Mouse (Mus musculus) kidney, embryonic 15.5 days (tissue): ENCODE results near the gene Apela. TPM values are rescaled to one million over a fixed set of nuclear protein-coding genes. Genes with fewer than 3 reads are reported as not detected.
"Not testable (repeated sequence)": the region's sequence is repeated elsewhere in the genome, so short reads cannot be mapped to it uniquely, and the experiment has no call there.

ENCODE experiments used
- ATAC-seq: fragments of 200-750 bp; cut with Nextera tagmentation; replicated peaks from 2 replicates; pipeline ENCODE4 v1.8.0; 2017; ENCODE audit warnings: moderate TSS enrichment; ENCODE audit not compliant: low FRiP score
- H3K27ac ChIP-seq: fragments of 300-500 bp; sonication (generic); 2 replicates; pipeline ENCODE4 v1.5.1; 2015; ENCODE audit warnings: mild to moderate bottlenecking, inconsistent platforms
- H3K27me3 ChIP-seq: fragments of 300-500 bp; sonication (generic); 2 replicates; pipeline ENCODE4 v1.6.1; 2015; ENCODE audit warnings: inconsistent platforms
- H3K36me3 ChIP-seq: fragments of 300-500 bp; sonication (generic); 2 replicates; pipeline ENCODE4 v1.6.1; 2015; ENCODE audit warnings: inconsistent platforms
- H3K4me1 ChIP-seq: fragments of 300-500 bp; sonication (generic); 2 replicates; pipeline ENCODE4 v1.6.1; 2015; ENCODE audit warnings: inconsistent platforms
- H3K4me2 ChIP-seq: fragments of 300-500 bp; sonication (generic); 2 replicates; pipeline ENCODE4 v1.6.1; 2015; ENCODE audit warnings: moderate library complexity, mild to moderate bottlenecking, inconsistent platforms
- H3K4me3 ChIP-seq: fragments of 300-500 bp; sonication (generic); replicated peaks from 2 replicates; pipeline ENCODE4 v1.5.1; 2015; ENCODE audit warnings: mild to moderate bottlenecking, inconsistent platforms
- H3K9ac ChIP-seq: fragments of 300-500 bp; sonication (generic); 2 replicates; pipeline ENCODE4 v1.6.1; 2015; ENCODE audit warnings: mild to moderate bottlenecking, inconsistent platforms
- H3K9me3 ChIP-seq: fragments of 300-500 bp; sonication (generic); replicated peaks from 2 replicates; pipeline ENCODE4 v1.6.1; 2016; ENCODE audit warnings: inconsistent platforms
- WGBS: fragments of 180-500 bp; shearing (Covaris S2); methylation state at CpG from one replicate; pipeline ENCODE4 v1.1.7; 2015; ENCODE audit warnings: mixed read lengths; 5-methylcytosine and 5-hydroxymethylcytosine counted together
- polyA plus RNA-seq: library from polyadenylated mRNA; unstranded; fragments of >200 nt; fragmentation: Nextera tagmentation; extraction: Ambion mirVana; gene quantifications from 2 replicates; pipeline ENCODE4 v1.2.1, GENCODE M21; 2015

Apela gene
- polyA plus RNA-seq, 1 experiment from 2014 or later = 10.3 TPM

DNA sequence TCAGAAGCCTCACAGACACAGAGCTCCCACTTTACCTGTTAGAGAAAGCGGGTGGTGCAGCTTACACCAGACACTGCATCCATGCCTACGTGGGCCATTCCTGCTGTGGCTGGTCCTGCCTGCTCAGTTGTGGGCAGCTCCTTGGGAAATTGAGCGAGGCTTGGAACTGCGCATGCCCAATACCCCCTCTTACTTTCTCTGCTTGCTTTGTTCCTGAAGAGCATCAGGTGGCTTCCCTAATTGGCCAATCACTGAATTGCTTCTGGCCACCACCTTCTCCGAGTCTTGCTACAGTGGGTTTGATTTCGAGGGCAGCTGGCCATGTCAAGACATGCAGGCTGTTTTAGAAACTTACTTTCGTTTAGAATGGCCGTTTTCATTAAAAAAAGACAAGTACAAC, 18.7 kb downstream of the Apela start, which contains the start of the genes Trim61 and Trim60:
Gene Trim61, minus strand, starts transcription at position 101 of the 400 bp plus-strand sequence.
Gene Trim60, minus strand, starts transcription at position 162 of the 400 bp plus-strand sequence.
- Histone ChIP-seq H3K9ac (no peak within 1 kb of the TSS), H3K27ac (no peak within 1 kb of the TSS), H3K9me3 (no peaks in the 10 kb centered on the region), H3K27me3 (no peaks in the 10 kb centered on the region), H3K4me1 (no peaks in the 10 kb centered on the region), H3K4me3 (no peak within 1 kb of the TSS), H3K36me3 (no peaks in the 10 kb centered on the region), H3K4me2 (no peak within 1 kb of the TSS)
- 89% methylated on average over 8 of the region's 8 CpGs for WGBS
- no peak for ATAC-seq

DNA sequence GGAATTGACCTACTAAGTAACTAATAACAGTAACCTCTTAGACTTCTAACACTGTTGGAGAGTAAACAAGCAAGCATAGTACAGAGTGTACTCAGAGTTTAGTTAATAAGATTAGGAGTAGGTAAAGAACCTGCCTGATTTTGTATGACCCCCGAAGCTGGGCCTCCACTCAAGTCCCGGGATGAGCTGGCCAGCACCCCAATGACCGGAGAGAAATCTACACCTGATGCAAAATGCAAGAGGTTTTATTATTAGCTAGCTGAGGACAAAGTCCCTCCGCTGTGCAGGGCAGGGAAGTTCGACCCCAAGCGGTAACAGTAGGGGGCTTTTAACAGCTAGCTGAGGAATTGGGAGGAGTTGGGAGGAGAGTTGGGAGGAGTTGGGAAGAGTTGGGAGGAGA, 29.5 kb downstream of the Apela start:
- H3K9me3 ChIP-seq, H3K4me1 ChIP-seq, H3K4me3 ChIP-seq, H3K36me3 ChIP-seq, H3K27me3 ChIP-seq, ATAC-seq, H3K4me2 ChIP-seq, H3K9ac ChIP-seq, H3K27ac ChIP-seq: not testable (repeated sequence)
- 76% methylated on average over 6 of the region's 6 CpGs for whole genome bisulfite sequencing

DNA sequence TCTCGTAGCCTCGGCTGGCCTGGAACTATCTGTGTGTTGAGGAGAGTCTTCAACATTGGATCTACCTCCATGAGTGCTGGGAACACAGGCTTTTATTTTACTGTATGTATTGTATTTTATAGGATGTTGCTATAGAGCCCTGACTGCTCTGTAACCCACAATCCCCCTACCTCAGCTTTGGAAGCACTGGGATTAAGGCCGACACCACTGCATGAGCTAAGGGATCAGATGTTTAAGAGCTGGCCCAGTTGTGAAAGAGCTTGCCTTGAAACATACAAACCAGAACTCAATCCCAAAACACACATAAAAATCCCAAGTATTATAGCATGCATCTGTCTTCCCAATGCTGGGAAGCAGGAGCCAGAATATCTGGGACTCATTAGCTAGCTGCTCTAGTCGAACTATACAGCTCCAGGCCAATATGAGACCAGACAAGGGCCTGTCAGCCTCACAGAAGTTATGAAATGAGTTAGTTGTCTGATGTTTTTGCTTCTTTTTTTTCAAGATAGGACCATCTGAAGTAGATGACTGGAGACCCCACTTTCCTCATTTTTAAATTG, 38.2 kb downstream of the Apela start:
- no peaks in the 10 kb centered on the region for H3K36me3 ChIP-seq
- no peak overlapping the region for H3K4me2 ChIP-seq
- H3K4me1 ChIP-seq = no peaks in the 10 kb centered on the region
- WGBS = 82% methylated on average over 4 of the region's 4 CpGs
- ATAC-seq = no peak
- H3K9ac ChIP-seq = no peak overlapping the region
- H3K27ac ChIP-seq = no peak overlapping the region
- H3K9me3 ChIP-seq = no peaks in the 10 kb centered on the region
- no peaks in the 10 kb centered on the region for H3K27me3 ChIP-seq
- H3K4me3 ChIP-seq = no peak overlapping the region

DNA sequence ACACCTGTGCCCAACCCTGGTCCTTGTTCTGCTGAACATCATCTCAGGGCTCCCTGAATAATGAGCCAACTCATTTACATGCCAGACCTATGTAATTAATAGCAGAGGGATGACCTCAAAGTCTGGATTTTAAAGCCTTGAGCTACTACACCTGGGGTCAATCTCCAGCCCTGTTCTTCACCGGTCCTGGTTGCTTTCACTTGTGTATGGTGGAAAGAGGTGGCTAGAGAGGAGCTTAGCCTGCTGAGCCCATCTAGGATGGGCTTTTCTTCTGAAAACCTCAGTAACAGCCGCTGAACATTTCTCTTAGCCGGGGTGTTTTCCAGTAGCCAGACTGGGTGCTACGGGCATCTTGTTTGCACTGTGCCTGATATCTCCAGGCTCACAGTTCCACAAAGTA, 49.4 kb downstream of the Apela start, which contains the start of gene Trim75:
Gene Trim75, minus strand, starts transcription at position 101 of the 400 bp plus-strand sequence.
- ATAC-seq = no peak
- no peak within 1 kb of the TSS for H3K4me3 ChIP-seq
- no peaks in the 10 kb centered on the region for H3K36me3 ChIP-seq
- no peak within 1 kb of the TSS for H3K9ac ChIP-seq
- no peak within 1 kb of the TSS for H3K4me2 ChIP-seq
- no peaks in the 10 kb centered on the region for H3K9me3 ChIP-seq
- no peaks in the 10 kb centered on the region for H3K27me3 ChIP-seq
- H3K4me1 ChIP-seq = no peaks in the 10 kb centered on the region
- WGBS = 87% methylated on average over 4 of the region's 4 CpGs
- no peak within 1 kb of the TSS for H3K27ac ChIP-seq

DNA sequence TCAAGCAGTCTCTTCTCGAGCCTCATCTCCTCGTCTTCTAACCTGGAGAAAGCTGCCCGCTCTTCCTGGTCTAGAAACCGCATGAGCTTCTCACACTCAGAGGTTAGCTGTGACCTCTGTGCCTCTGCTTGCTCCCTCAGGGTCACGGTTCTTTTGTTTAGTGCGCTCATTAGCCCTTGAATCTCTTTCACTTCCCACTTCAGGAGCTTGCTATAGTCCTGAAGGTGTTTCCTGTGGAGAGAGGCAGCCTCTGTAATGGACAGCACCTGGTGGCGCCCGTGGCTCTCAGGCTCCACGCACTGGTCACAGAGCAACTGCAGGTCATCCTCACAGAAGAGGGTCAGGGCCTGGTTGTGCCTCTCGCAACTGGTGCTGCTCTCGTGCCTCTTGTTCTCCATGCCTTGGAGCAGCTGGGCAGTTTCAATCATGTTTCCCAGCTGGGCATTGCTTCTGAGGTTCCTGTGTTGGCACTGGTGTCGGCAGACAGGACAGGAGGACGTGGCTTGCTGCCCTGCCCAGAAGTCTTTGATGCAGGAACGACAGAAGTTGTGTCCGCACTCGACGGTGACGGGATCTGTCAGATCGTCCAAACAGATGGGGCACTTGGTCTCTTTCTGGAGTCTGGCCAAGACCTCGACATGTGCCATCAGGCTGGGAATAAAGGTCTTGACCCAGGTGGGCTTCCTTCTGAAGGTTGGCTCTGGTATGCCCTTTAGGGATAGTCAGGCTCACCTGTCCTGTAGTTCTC, 53.8 kb downstream of the Apela start:
- WGBS = 78% methylated on average over 20 of the region's 20 CpGs
- H3K4me2 ChIP-seq = no peak overlapping the region
- no peak for ATAC-seq
- no peaks in the 10 kb centered on the region for H3K36me3 ChIP-seq
- no peaks in the 10 kb centered on the region for H3K27me3 ChIP-seq
- no peak overlapping the region for H3K27ac ChIP-seq
- H3K4me3 ChIP-seq = no peak overlapping the region
- H3K9ac ChIP-seq = no peak overlapping the region
- no peaks in the 10 kb centered on the region for H3K9me3 ChIP-seq
- no peaks in the 10 kb centered on the region for H3K4me1 ChIP-seq

Other genes with a start within 250 kb of the Apela start
- gene Klhl2, start 187.3 kb downstream of the Apela start, polyA plus RNA-seq = 15.3 and 16.1 TPM in 2 replicates
- 26.7 and 28.1 TPM in 2 replicates for gene Tmem192, start 90.2 kb downstream of the Apela start, polyA plus RNA-seq
- not detected in 2 replicates for gene Trim75, start 49.5 kb downstream of the Apela start, polyA plus RNA-seq
- 0.18 and 0.25 TPM in 2 replicates for gene Trim61, start 18.8 kb downstream of the Apela start, polyA plus RNA-seq
- gene Trim60, start 18.8 kb downstream of the Apela start, polyA plus RNA-seq = 0.05 TPM in 1 of 2 replicates, not detected in the other
- not detected in 2 replicates for gene Gm10663, start 37.7 kb upstream of the Apela start, polyA plus RNA-seq
- gene BC030870, start 92.2 kb upstream of the Apela start, polyA plus RNA-seq = 0.10 and 2.1 TPM in 2 replicates